10 mouse cellular contexts compared by ENCODE assay signal in genomic region chr2:163853461-163853901, GRCm38 (mm10). TPM values are rescaled to one million over a fixed set of nuclear protein-coding genes. Genes with fewer than 3 reads are reported as not detected.
DNase-seq lines count a peak whose midpoint lies in the region; ATAC-seq and TF ChIP-seq lines count a peak whose summit lies in the region.
"Had no signal": no experiment of that assay in that cellular context is flagged by ENCODE, and none has a peak within 500 bp of the region (broad histone marks: within the 10 kb centered on the region; RNA-seq: fewer than 3 reads in every experiment).

Gene Kcnk15 (plus strand): TSS chr2:163853651.

- H3K27ac ChIP-seq in heart, embryonic 12.5 days (ENCODE audit: poor library complexity, severe bottlenecking) = no peak within 1 kb of the TSS
- H3K27ac ChIP-seq in ES-E14 (ENCODE audit: insufficient read depth, low read depth, low read length, poor library complexity, severe bottlenecking) = no peak within 1 kb of the TSS
- H3K27ac ChIP-seq in forebrain, embryonic 10.5 days = no peak within 1 kb of the TSS
- no peak within 1 kb of the TSS for H3K27ac ChIP-seq in limb, embryonic 13.5 days
- H3K27ac ChIP-seq in stomach, postnatal 0 days (replicated peaks) = no peak within 1 kb of the TSS

- peak within 1 kb of the TSS; percentile 31 for H3K4me3 ChIP-seq in heart, embryonic 12.5 days
- peak within 1 kb of the TSS; percentile 43 to 59; a peak in 3 of 4 replicates for H3K4me3 ChIP-seq in ES-E14 (ENCODE audit: insufficient read depth in 1 of 2, low read depth in 1 of 2, low read length in 2 of 2, poor library complexity in 1 of 2, severe bottlenecking in 1 of 2)
- H3K4me3 ChIP-seq in forebrain, embryonic 10.5 days = peak within 1 kb of the TSS; percentile 29
- H3K4me3 ChIP-seq in limb, embryonic 13.5 days = peak within 1 kb of the TSS; percentile 31
- peak within 1 kb of the TSS; percentile 13; the same call in 1 of the 2 replicates for H3K4me3 ChIP-seq in stomach, postnatal 0 days (ENCODE audit: low read depth, low read length)

- H3K9ac ChIP-seq in heart, embryonic 12.5 days = no peak within 1 kb of the TSS
- H3K9ac ChIP-seq in ES-E14 (ENCODE audit: insufficient read depth, low read depth, low read length, poor library complexity, severe bottlenecking) = peak within 1 kb of the TSS; percentile 30; the same call in 1 of the 2 replicates
- 0 out of 2 replicates have a peak within 1 kb of the TSS, but pooled peaks have one; percentile 1 for H3K9ac ChIP-seq in limb, embryonic 13.5 days
- no peak within 1 kb of the TSS for H3K9ac ChIP-seq in stomach, postnatal 0 days (ENCODE audit: low read length)

- TF ChIP-seq CTCF in stomach, postnatal 0 days (IDR thresholded peaks at IDR 0.05; ENCODE audit: low read depth) = peak; percentile 44

- peak within 1 kb of the TSS; percentile 56 for H3K4me2 ChIP-seq in heart, embryonic 12.5 days
- H3K4me2 ChIP-seq in limb, embryonic 13.5 days (replicated peaks) = peak within 1 kb of the TSS; percentile 48
- no peak within 1 kb of the TSS for H3K4me2 ChIP-seq in stomach, postnatal 0 days (replicated peaks; ENCODE audit: low read depth)

- 0 out of 2 replicates have a peak, but pooled peaks cover 7% of the 10 kb centered on the region for H3K4me1 ChIP-seq in heart, embryonic 12.5 days (replicated peaks)
- H3K4me1 ChIP-seq in ES-E14 (ENCODE audit: control insufficient read depth in 2 of 2, insufficient read depth in 2 of 2, low read length in 2 of 2, poor library complexity in 1 of 2) = peaks cover 0 to 3% of the 10 kb centered on the region in 2 experiments; a peak in 1 of 4 replicates
- peaks cover 12% of the 10 kb centered on the region for H3K4me1 ChIP-seq in forebrain, embryonic 10.5 days
- H3K4me1 ChIP-seq in limb, embryonic 13.5 days = peaks cover 4% of the 10 kb centered on the region; the same call in 1 of the 2 replicates
- H3K4me1 ChIP-seq in stomach, postnatal 0 days (replicated peaks; ENCODE audit: control insufficient read depth, insufficient read depth) = no peaks in the 10 kb centered on the region

- intact Hi-C loops in gastrocnemius, postnatal 14 days (cut with DNase I; ENCODE audit: low total_unique reads) = no loop called here

- H3K36me3 ChIP-seq in heart, embryonic 12.5 days = no peaks in the 10 kb centered on the region
- H3K36me3 ChIP-seq in ES-E14 (ENCODE audit: control insufficient read depth, insufficient read depth, low read length, poor library complexity, severe bottlenecking) = no peaks in the 10 kb centered on the region
- no peaks in the 10 kb centered on the region for H3K36me3 ChIP-seq in forebrain, embryonic 10.5 days (replicated peaks)
- H3K36me3 ChIP-seq in limb, embryonic 13.5 days = no peaks in the 10 kb centered on the region
- no peaks in the 10 kb centered on the region for H3K36me3 ChIP-seq in stomach, postnatal 0 days (ENCODE audit: control insufficient read depth, insufficient read depth, low read length)

- peaks cover 92% of the 10 kb centered on the region for H3K27me3 ChIP-seq in heart, embryonic 12.5 days (replicated peaks)
- H3K27me3 ChIP-seq in forebrain, embryonic 10.5 days (ENCODE audit: poor library complexity, severe bottlenecking) = peaks cover 93% of the 10 kb centered on the region
- peaks cover 93% of the 10 kb centered on the region for H3K27me3 ChIP-seq in limb, embryonic 13.5 days
- peaks cover 11% of the 10 kb centered on the region for H3K27me3 ChIP-seq in stomach, postnatal 0 days (ENCODE audit: control insufficient read depth, insufficient read depth, low read length)

- 0% methylated on average over 38 of the region's 38 CpGs for WGBS in heart, embryonic 12.5 days
- WGBS in forebrain, embryonic 10.5 days = 2% methylated on average over 38 of the region's 38 CpGs
- 3% methylated on average over 38 of the region's 38 CpGs for WGBS in limb, embryonic 13.5 days
- WGBS in stomach, postnatal 0 days = 0% methylated on average over 37 of the region's 38 CpGs

- in situ Hi-C loops in ES-E14 (cut with MboI; ENCODE audit: low sequenced_read_pairs in 2 of 2, unreplicated experiment in 2 of 2) = loop anchor here (10.0 to 25.0 kb wide), 2 partner anchors 91 to 109 kb away; no protein-coding TSS in a partner anchor

- no peaks in the 10 kb centered on the region for H3K9me3 ChIP-seq in heart, embryonic 12.5 days (replicated peaks)
- H3K9me3 ChIP-seq in ES-E14 (ENCODE audit: control insufficient read depth, insufficient read depth, low read depth, low read length) = no peaks in the 10 kb centered on the region
- H3K9me3 ChIP-seq in forebrain, embryonic 10.5 days = no peaks in the 10 kb centered on the region
- H3K9me3 ChIP-seq in limb, embryonic 13.5 days = no peaks in the 10 kb centered on the region
- no peaks in the 10 kb centered on the region for H3K9me3 ChIP-seq in stomach, postnatal 0 days (ENCODE audit: control insufficient read depth, low read length)

- ATAC-seq in heart, embryonic 12.5 days (ENCODE audit: insufficient number of reproducible peaks, low FRiP score) = no peak
- ATAC-seq in limb, embryonic 13.5 days (ENCODE audit: low FRiP score, low read depth) = no peak
- no peak for ATAC-seq in stomach, postnatal 0 days (ENCODE audit: low FRiP score, low TSS enrichment)

- no peak for TF ChIP-seq EP300 in stomach, postnatal 0 days (optimal IDR thresholded peaks at IDR 0.05)

- no peak for DNase-seq in heart, adult 9 months (ENCODE audit: low spot score in 2 of 2)
- peak; percentile 27 for DNase-seq in ES-E14 (ENCODE audit: low read depth, low spot score)
- DNase-seq in forebrain, embryonic 10.5 days (ENCODE audit: extremely low spot score, low spot score) = no peak
- no peak for DNase-seq in stomach, postnatal 0 days (ENCODE audit: low spot score)
- DNase-seq in yolk sac, embryonic 10.5 days (ENCODE audit: low spot score) = no peak
- DNase-seq in gastrocnemius, postnatal 14 days = no peak

TF ChIP-seq in ES-E14, 5 proteins besides CTCF, POLR2A, EP300 and RAD21:
- TF ChIP-seq ZC3H11A (IDR thresholded peaks at IDR 0.05; ENCODE audit: borderline replicate concordance, low read depth, low read length) = no peak
- TF ChIP-seq HCFC1 (IDR thresholded peaks at IDR 0.05; ENCODE audit: borderline replicate concordance, insufficient read depth, low read length) = no peak
- no peak for TF ChIP-seq ZNF384 (IDR thresholded peaks at IDR 0.05; ENCODE audit: low read depth, low read length)
- no peak for TF ChIP-seq MAFK (IDR thresholded peaks at IDR 0.05; ENCODE audit: insufficient read depth, low read depth, low read length)

RNA-seq across cellular contexts. Expression of gene Kcnk15, which starts in this region (rescaled TPM):
- polyA plus RNA-seq in heart, embryonic 12.5 days (2016; fragmentation: Nextera tagmentation; extraction: Ambion mirVana) = not detected in 2 replicates
- total RNA-seq in ES-E14 (2012; rRNA removed) = not detected in 2 replicates
- not detected in 2 replicates for polyA plus RNA-seq in forebrain, embryonic 10.5 days (2016; fragmentation: Nextera tagmentation; extraction: Ambion mirVana)
- polyA plus RNA-seq in limb, embryonic 13.5 days (2015; fragmentation: Nextera tagmentation; extraction: Ambion mirVana) = not detected in 2 replicates
- polyA plus RNA-seq in stomach, postnatal 0 days (2015; fragmentation: Nextera tagmentation; extraction: Ambion mirVana) = not detected in 2 replicates
- not detected for total RNA-seq in gastrocnemius, postnatal 14 days (2021)
- total RNA-seq: MEL had no signal
- polyA plus RNA-seq: spleen, adult 2 months had no signal

Comparison
In these comparisons a context has a peak if more than half of its experiments do, and no peak if none do; other contexts are left out.
1. Peak in DNase-seq, H3K4me3 ChIP-seq and H3K9ac ChIP-seq in ES-E14; RNA of the gene not detected or under 1 TPM.